Mouse (Mus musculus) CH12.LX (cell line): Measurements from ENCODE around the gene Dlgap1. TPM values are rescaled to one million over a fixed set of nuclear protein-coding genes. Genes with fewer than 3 reads are reported as not detected.
A peak's percentile ranks its signal among the peaks of the same experiment; 100 is the strongest.

Experiments
- DNase-seq: peaks from one replicate; pipeline ENCODE4 v3.0.0-alpha.2; 2013; ENCODE audit errors: extremely low read depth
- H3K27ac ChIP-seq: 2 replicates; pipeline ENCODE4 v1.5.1; 2012; ENCODE audit warnings: low read depth, mild to moderate bottlenecking, control low read depth, moderate library complexity; ENCODE audit not compliant: insufficient read depth
- H3K27me3 ChIP-seq: replicated peaks from 2 replicates; pipeline ENCODE3; 2012; ENCODE audit warnings: inconsistent platforms
- H3K36me3 ChIP-seq, 2 experiments: replicated peaks in 1 of 2; 2 replicates each; pipeline versions ENCODE3 to v1.6.1; 2012; ENCODE audit warnings: inconsistent platforms in 1 of 2, low read length in 1 of 2, mild to moderate bottlenecking in 1 of 2, mixed read lengths in 1 of 2, moderate library complexity in 1 of 2; ENCODE audit not compliant: control insufficient read depth in 1 of 2, insufficient read depth in 1 of 2
- H3K4me1 ChIP-seq, 2 experiments: 2 replicates each; pipeline ENCODE4 v1.6.1; 2012; ENCODE audit warnings: inconsistent platforms in 1 of 2, moderate library complexity in 1 of 2; ENCODE audit not compliant: insufficient read depth in 2 of 2, control insufficient read depth in 1 of 2
- H3K4me2 ChIP-seq: 2 replicates; pipeline ENCODE4 v1.6.1; 2012; ENCODE audit warnings: low read depth, mild to moderate bottlenecking, control low read depth; ENCODE audit not compliant: poor library complexity, insufficient read depth, severe bottlenecking
- H3K4me3 ChIP-seq, 3 experiments: fragments of 150-350 bp in 1 of 3; sonication (generic) in 1 of 3; replicated peaks in 1 of 3; 2 replicates each; pipeline versions ENCODE3 to v1.5.1; 2011 to 2012; ENCODE audit warnings: low read depth in 2 of 3, low read length in 2 of 3, mild to moderate bottlenecking in 2 of 3, moderate library complexity in 2 of 3, control low read depth in 1 of 3, improper control_type of control experiment in 1 of 3, inconsistent platforms in 1 of 3, mixed read lengths in 1 of 3; ENCODE audit not compliant: poor library complexity in 1 of 3
- H3K79me2 ChIP-seq: replicated peaks from 2 replicates; pipeline ENCODE4 v1.6.1; 2012; ENCODE audit warnings: mild to moderate bottlenecking, moderate library complexity; ENCODE audit not compliant: control insufficient read depth, poor library complexity, insufficient read depth, severe bottlenecking; ENCODE audit errors: extremely low read depth
- H3K9ac ChIP-seq: 2 replicates; pipeline ENCODE4 v1.6.1; 2012; ENCODE audit warnings: low read depth, mild to moderate bottlenecking, control low read depth, moderate library complexity; ENCODE audit not compliant: insufficient read depth
- H3K9me3 ChIP-seq: replicated peaks from 2 replicates; pipeline ENCODE3; 2012; ENCODE audit warnings: low read length, inconsistent platforms, mixed read lengths
- BHLHE40 ChIP-seq: IDR thresholded peaks from 2 replicates; pipeline ENCODE4 v1.6.1; 2011; ENCODE audit warnings: mild to moderate bottlenecking, low read depth, low read length, improper control_type of control experiment
- CHD1 ChIP-seq: IDR thresholded peaks from 2 replicates; pipeline ENCODE4 v1.6.1; 2012; ENCODE audit warnings: low read depth, low read length, improper control_type of control experiment, inconsistent platforms
- CHD2 ChIP-seq: IDR thresholded peaks from 2 replicates; pipeline ENCODE4 v1.6.1; 2011; ENCODE audit warnings: low read length, improper control_type of control experiment
- ELF1 ChIP-seq: IDR thresholded peaks from 2 replicates; pipeline ENCODE4 v1.6.1; 2014; ENCODE audit warnings: low read depth, mild to moderate bottlenecking, inconsistent platforms, low read length, improper control_type of control experiment
- EP300 ChIP-seq: IDR thresholded peaks from 2 replicates; pipeline ENCODE4 v1.6.1; 2011; ENCODE audit warnings: low read length, improper control_type of control experiment
- ETS1 ChIP-seq: conservative IDR thresholded peaks from 2 replicates; pipeline ENCODE4 v1.6.1; 2012; ENCODE audit warnings: low read depth, mild to moderate bottlenecking, inconsistent platforms, low read length, improper control_type of control experiment, moderate library complexity
- GABPA ChIP-seq: IDR thresholded peaks from 2 replicates; pipeline ENCODE4 v1.6.1; 2012; ENCODE audit warnings: low read depth, low read length, improper control_type of control experiment, inconsistent platforms; ENCODE audit not compliant: insufficient replicate concordance
- MEF2A ChIP-seq: IDR thresholded peaks from 2 replicates; pipeline ENCODE4 v1.6.1; 2014; ENCODE audit warnings: low read depth, mild to moderate bottlenecking, inconsistent platforms, low read length, improper control_type of control experiment, borderline replicate concordance
- NRF1 ChIP-seq: IDR thresholded peaks from 2 replicates; pipeline ENCODE4 v1.6.1; 2014; ENCODE audit warnings: low read depth, mild to moderate bottlenecking, inconsistent platforms, low read length, improper control_type of control experiment, moderate library complexity
- POLR2AphosphoS2 ChIP-seq: IDR thresholded peaks from 2 replicates; pipeline ENCODE4 v1.6.1; 2011; ENCODE audit warnings: low read depth, low read length, improper control_type of control experiment
- SIN3A ChIP-seq: IDR thresholded peaks from 2 replicates; pipeline ENCODE4 v1.6.1; 2012; ENCODE audit warnings: low read length, improper control_type of control experiment, inconsistent platforms
- TCF12 ChIP-seq: IDR thresholded peaks from 2 replicates; pipeline ENCODE4 v1.6.1; 2014; ENCODE audit warnings: low read depth, mild to moderate bottlenecking, inconsistent platforms, low read length, improper control_type of control experiment
- UBTF ChIP-seq: IDR thresholded peaks from 2 replicates; pipeline ENCODE4 v1.6.1; 2012; ENCODE audit warnings: low read depth, mild to moderate bottlenecking, inconsistent platforms, low read length, improper control_type of control experiment, moderate library complexity
- USF2 ChIP-seq: conservative IDR thresholded peaks from 2 replicates; pipeline ENCODE4 v1.6.1; 2011; ENCODE audit warnings: low read depth, low read length, improper control_type of control experiment
- ZKSCAN1 ChIP-seq: IDR thresholded peaks from 2 replicates; pipeline ENCODE4 v1.6.1; 2012; ENCODE audit warnings: low read depth, inconsistent platforms, low read length, improper control_type of control experiment, borderline replicate concordance
- ZMIZ1 ChIP-seq: IDR thresholded peaks from 2 replicates; pipeline ENCODE4 v1.6.1; 2012; ENCODE audit warnings: low read depth, mild to moderate bottlenecking, inconsistent platforms, low read length, improper control_type of control experiment
- dilution Hi-C: fragments of 300-500 bp; cut with MboI; formaldehyde crosslinking; loops from 2 replicates; pipeline ENCODE4 v1.14.3; 2020; ENCODE audit warnings: low sequenced_read_pairs; ENCODE audit not compliant: extremely low pct_unique_long_range_greater_than_20kb, extremely low pct_ligation_motif_present
- in situ Hi-C: fragments of 300-500 bp; cut with MboI; formaldehyde crosslinking; loops from 3 replicates; pipeline ENCODE4 v1.14.3; 2019; ENCODE audit warnings: low sequenced_read_pairs, low pct_ligation_motif_present, low pct_unique_long_range_greater_than_20kb, mixed read lengths
- polyA plus RNA-seq: library from polyadenylated mRNA; unstranded; fragments of >175 nt; gene quantifications from 2 replicates; pipeline ENCODE4 v1.2.1, GENCODE M21; 2012; ENCODE audit warnings: low read depth; ENCODE audit not compliant: insufficient read length
- total RNA-seq, 2 experiments: library from RNA; depleted of rRNA; stranded (reverse); fragments of 300-350 nt in 1 of 2; fragments of >200 nt in 1 of 2; gene quantifications; 2 replicates each; pipeline ENCODE4 v1.2.3; 2012 to 2014

Gene Dlgap1
- total and polyA plus RNA-seq, 3 experiments = 0.51 to 2.7 (median 1.2) TPM

- no peaks in the 10 kb centered on the region for H3K36me3 ChIP-seq
- dilution Hi-C loops = no loop called here
- TF ChIP-seq NRF1 = no peak
- no peak for TF ChIP-seq ZKSCAN1
- TF ChIP-seq CHD1 = no peak
- TF ChIP-seq USF2 = no peak
- no peak for TF ChIP-seq GABPA
- no peak for TF ChIP-seq POLR2AphosphoS2
- TF ChIP-seq EP300 = no peak
- no peak for TF ChIP-seq ELF1
- TF ChIP-seq, all 38 proteins: peak for 0
- Histone ChIP-seq H3K27me3 (no peaks in the 10 kb centered on the region), H3K4me2 (peak overlapping the region; percentile 8), H3K9ac (no peak overlapping the region), H3K9me3 (no peaks in the 10 kb centered on the region), H3K4me3 (no peak overlapping the region), H3K79me2 (no peaks in the 10 kb centered on the region), H3K27ac (no peak overlapping the region), H3K4me1 (peaks cover 0 to 19% of the 10 kb centered on the region in 2 experiments; a peak in 3 of 4 replicates)
- in situ Hi-C loops = no loop called here
- no peak for DNase-seq
These were observed 493.4 kb downstream of the Dlgap1 start for GRCm38 (mm10) chr17:70462231-70462630.

GRCm38 (mm10) chr17:70462771-70463491 lies 494.1 kb downstream of the Dlgap1 start:
- dilution Hi-C loops (no loop called here), in situ Hi-C loops (no loop called here)
- Histone ChIP-seq H3K4me3 (no peak overlapping the region), H3K4me1 (peaks cover 0 to 19% of the 10 kb centered on the region in 2 experiments; a peak in 3 of 4 replicates), H3K9ac (no peak overlapping the region), H3K36me3 (no peaks in the 10 kb centered on the region), H3K9me3 (no peaks in the 10 kb centered on the region), H3K4me2 (no peak overlapping the region), H3K27me3 (no peaks in the 10 kb centered on the region), H3K79me2 (no peaks in the 10 kb centered on the region), H3K27ac (no peak overlapping the region)
- TF ChIP-seq EP300 = 0 out of 2 replicates have a peak, but pooled peaks have one; percentile 29
- TF ChIP-seq BHLHE40 = peak; percentile 55
- no peak for TF ChIP-seq TCF12
- TF ChIP-seq ZMIZ1 = no peak
- TF ChIP-seq SIN3A = no peak
- TF ChIP-seq CHD2 = no peak
- TF ChIP-seq ETS1 = peak; percentile 73
- TF ChIP-seq UBTF = no peak
- TF ChIP-seq MEF2A = peak; percentile 90
- peak; percentile 52 for DNase-seq
